Mouse (Mus musculus) forebrain, embryonic 10.5 days (tissue): Measurements from ENCODE around the gene Nphp3. TPM values are rescaled to one million over a fixed set of nuclear protein-coding genes. Genes with fewer than 3 reads are reported as not detected.

Experiments
- DNase-seq: peaks from one replicate; pipeline ENCODE4 v3.0.0-alpha.2; 2017; ENCODE audit warnings: low spot score; ENCODE audit errors: extremely low spot score
- H3K27ac ChIP-seq: fragments of 300-500 bp; sonication (generic); 2 replicates; pipeline ENCODE4 v1.5.1; 2016; ENCODE audit warnings: mild to moderate bottlenecking
- H3K27me3 ChIP-seq: fragments of 300-500 bp; sonication (generic); 2 replicates; pipeline ENCODE4 v1.6.1; 2016; ENCODE audit warnings: mild to moderate bottlenecking; ENCODE audit not compliant: poor library complexity, severe bottlenecking
- H3K36me3 ChIP-seq: fragments of 300-500 bp; sonication (generic); replicated peaks from 2 replicates; pipeline ENCODE4 v1.6.1; 2016; ENCODE audit warnings: mild to moderate bottlenecking, moderate library complexity
- H3K4me1 ChIP-seq: fragments of 300-500 bp; sonication (generic); 2 replicates; pipeline ENCODE4 v1.6.1; 2016
- H3K4me3 ChIP-seq: fragments of 300-500 bp; sonication (generic); 2 replicates; pipeline ENCODE4 v1.5.1; 2016; ENCODE audit warnings: mild to moderate bottlenecking, moderate library complexity
- H3K9me3 ChIP-seq: fragments of 300-500 bp; sonication (generic); 2 replicates; pipeline ENCODE4 v1.6.1; 2016; ENCODE audit warnings: mild to moderate bottlenecking, moderate library complexity
- WGBS: fragments of 180-500 bp; shearing (Covaris S2); methylation state at CpG from one replicate; pipeline ENCODE4 v1.1.7; 2016; 5-methylcytosine and 5-hydroxymethylcytosine counted together
- polyA plus RNA-seq: library from polyadenylated mRNA; unstranded; fragments of >200 nt; fragmentation: Nextera tagmentation; extraction: Ambion mirVana; gene quantifications from 2 replicates; pipeline ENCODE4 v1.2.1, GENCODE M21; 2016

Nphp3 gene
- polyA plus RNA-seq, result 3.8 and 4.4 TPM in 2 replicates

GRCm38 (mm10) chr9:104001921-104002859 is at the start of gene Nphp3:
Gene Nphp3 (plus strand): TSS chr9:104002544.
- 1% methylated on average over 55 of the region's 55 CpGs for WGBS
- Histone ChIP-seq H3K27me3 (peaks cover 14% of the 10 kb centered on the region; the same call in 1 of the 2 replicates), H3K27ac (peak within 1 kb of the TSS; percentile 88), H3K4me1 (peaks cover 28% of the 10 kb centered on the region), H3K36me3 (peaks cover 12% of the 10 kb centered on the region), H3K4me3 (peak within 1 kb of the TSS; percentile 82), H3K9me3 (no peaks in the 10 kb centered on the region)
- peak; percentile 98 for DNase-seq

DNA sequence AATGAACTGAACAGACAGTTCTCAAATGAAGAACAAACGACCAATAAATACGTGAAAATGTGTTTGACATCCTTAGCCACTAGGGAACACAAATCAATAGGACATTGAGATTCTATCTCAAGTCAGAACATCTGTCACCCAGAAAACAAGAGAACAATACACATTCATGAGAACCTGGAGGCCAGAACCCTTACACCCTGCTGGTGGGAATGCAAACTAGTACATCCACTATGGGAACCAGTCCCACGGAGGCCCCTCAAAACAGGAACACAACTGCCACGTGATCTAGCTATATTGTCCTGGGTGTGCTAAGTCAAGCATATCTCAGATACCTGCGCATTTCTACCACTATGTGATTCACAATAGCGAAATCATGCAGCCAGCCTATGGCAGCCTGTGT is 43.6 kb upstream of the Nphp3 start:
- DNase-seq, result no peak
- no peak overlapping the region for H3K27ac ChIP-seq
- H3K4me3 ChIP-seq, result no peak overlapping the region
- H3K9me3 ChIP-seq, result no peaks in the 10 kb centered on the region
- 88% methylated on average over 6 of the region's 6 CpGs for WGBS
- H3K4me1 ChIP-seq, result no peaks in the 10 kb centered on the region
- no peaks in the 10 kb centered on the region for H3K27me3 ChIP-seq
- no peaks in the 10 kb centered on the region for H3K36me3 ChIP-seq

GRCm38 (mm10) chr9:103959989-103960388 is 42.4 kb upstream of the Nphp3 start:
- 83% methylated on average over 10 of the region's 10 CpGs for WGBS
- Histone ChIP-seq H3K4me3 (no peak overlapping the region), H3K27ac (no peak overlapping the region), H3K36me3 (no peaks in the 10 kb centered on the region), H3K27me3 (no peaks in the 10 kb centered on the region), H3K9me3 (no peaks in the 10 kb centered on the region), H3K4me1 (no peaks in the 10 kb centered on the region)
- DNase-seq, result no peak

DNA sequence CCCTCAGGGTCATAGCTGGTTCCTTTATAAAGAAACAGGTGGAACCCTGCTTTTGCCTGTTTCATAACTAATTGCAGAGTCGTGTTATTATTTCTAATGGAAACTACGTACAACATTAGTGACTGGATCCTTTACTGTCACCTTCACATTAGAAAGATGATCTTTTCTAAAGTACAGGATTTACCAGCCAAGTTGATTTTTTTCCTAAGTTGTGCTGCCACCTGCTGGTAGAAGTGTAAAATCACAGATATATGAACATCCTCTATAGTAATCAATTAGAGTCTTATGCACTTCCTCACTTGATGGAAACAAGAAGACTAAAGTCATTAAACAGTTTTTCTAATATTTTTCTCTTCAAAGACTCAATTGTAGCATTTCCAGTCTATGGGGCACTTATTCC is 5.8 kb upstream of the Nphp3 start:
- no peaks in the 10 kb centered on the region for H3K36me3 ChIP-seq

DNA sequence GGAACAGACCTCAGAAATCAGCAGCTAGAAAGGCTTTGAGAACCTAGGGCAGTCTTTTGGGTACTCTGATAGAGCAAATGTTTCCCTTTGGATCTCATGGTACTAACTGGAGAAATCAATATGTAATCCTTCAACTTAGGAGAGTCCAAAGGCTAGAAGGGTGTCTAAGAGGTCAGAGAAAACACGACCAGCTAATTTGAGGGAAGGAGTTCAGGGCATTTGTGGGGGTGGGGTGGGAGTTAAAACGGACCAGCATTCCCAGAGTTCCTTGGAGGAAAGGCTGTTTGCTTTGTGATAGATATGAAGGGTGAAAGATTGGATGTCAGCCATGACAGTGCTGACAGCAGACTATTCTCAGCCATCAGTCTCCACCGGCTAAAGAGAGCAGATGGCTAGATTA is 1.7 kb upstream of the Nphp3 start:
- H3K27ac ChIP-seq, result no peak overlapping the region
- whole genome bisulfite sequencing, result 66% methylated on average over 3 of the region's 3 CpGs

More for the DNA sequence above, 5.8 kb upstream of the Nphp3 start:
- Histone ChIP-seq H3K4me3 (no peak overlapping the region), H3K27ac (no peak overlapping the region), H3K27me3 (peaks cover 14% of the 10 kb centered on the region; the same call in 1 of the 2 replicates), H3K4me1 (peaks cover 13% of the 10 kb centered on the region), H3K9me3 (no peaks in the 10 kb centered on the region)
- no peak for DNase-seq
- 11% methylated on average over 2 of the region's 2 CpGs for WGBS

DNA sequence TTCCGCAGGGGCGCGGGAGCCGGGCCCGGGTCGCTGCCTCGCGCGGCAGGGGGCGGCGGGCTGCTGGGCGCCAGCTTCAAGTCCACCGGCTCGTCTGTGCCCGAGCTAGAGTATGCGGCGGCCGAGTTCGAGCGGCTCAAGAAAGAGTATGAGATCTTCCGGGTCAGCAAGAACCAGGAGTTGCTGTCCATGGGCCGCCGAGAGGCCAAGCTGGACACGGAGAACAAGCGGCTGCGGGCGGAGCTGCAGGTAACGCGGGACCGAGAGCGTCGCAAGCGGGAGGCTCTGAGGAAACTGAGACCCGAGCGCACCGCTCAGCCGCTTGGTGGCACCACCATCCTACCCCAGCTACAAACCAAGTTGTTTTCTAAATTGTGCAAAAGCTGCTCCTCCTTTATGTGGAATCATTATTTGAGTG is 578 bp downstream of the Nphp3 start:
- Histone ChIP-seq H3K27me3 (peaks cover 14% of the 10 kb centered on the region; the same call in 1 of the 2 replicates), H3K27ac (peak overlapping the region; percentile 88), H3K4me3 (peak overlapping the region; percentile 82), H3K36me3 (peaks cover 12% of the 10 kb centered on the region), H3K9me3 (no peaks in the 10 kb centered on the region), H3K4me1 (peaks cover 28% of the 10 kb centered on the region)
- peak; percentile 76 for DNase-seq
- under 1% methylated on average over 37 of the region's 37 CpGs for WGBS

More for the DNA sequence above, 1.7 kb upstream of the Nphp3 start:
- no peaks in the 10 kb centered on the region for H3K9me3 ChIP-seq
- H3K4me1 ChIP-seq, result peaks cover 28% of the 10 kb centered on the region
- no peak overlapping the region for H3K4me3 ChIP-seq
- peaks cover 3% of the 10 kb centered on the region for H3K36me3 ChIP-seq
- H3K27me3 ChIP-seq, result peaks cover 14% of the 10 kb centered on the region; the same call in 1 of the 2 replicates
- DNase-seq, result no peak

GRCm38 (mm10) chr9:104014526-104014925 is 12.2 kb downstream of the Nphp3 start:
- Histone ChIP-seq H3K36me3 (peaks cover 57% of the 10 kb centered on the region), H3K27ac (no peak overlapping the region), H3K9me3 (no peaks in the 10 kb centered on the region), H3K4me3 (no peak overlapping the region), H3K4me1 (no peaks in the 10 kb centered on the region), H3K27me3 (no peaks in the 10 kb centered on the region)
- WGBS, result 79% methylated on average over 1 of the region's 1 CpGs
- no peak for DNase-seq

DNA sequence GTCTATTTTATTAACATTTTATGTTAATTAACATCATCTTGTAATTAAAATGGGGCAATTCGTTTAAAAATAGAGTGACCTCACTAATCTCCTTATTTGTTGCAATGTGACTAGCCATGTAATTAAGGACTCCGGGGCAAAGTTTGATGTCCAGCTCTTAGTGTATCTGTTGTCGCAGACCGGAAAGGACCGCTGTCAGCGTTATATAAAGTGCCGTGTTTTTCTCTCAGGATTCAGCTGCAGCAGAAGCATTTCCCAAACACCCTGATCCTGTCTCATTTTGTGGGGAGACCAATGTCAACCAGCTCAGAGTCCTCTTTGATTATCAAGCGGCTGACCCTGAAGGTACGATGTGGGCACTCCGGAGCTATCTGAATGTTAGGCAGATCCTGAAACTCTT is 18.7 kb downstream of the Nphp3 start:
- DNase-seq, result no peak
- no peak overlapping the region for H3K27ac ChIP-seq
- H3K4me1 ChIP-seq, result no peaks in the 10 kb centered on the region
- 91% methylated on average over 10 of the region's 10 CpGs for WGBS
- no peaks in the 10 kb centered on the region for H3K9me3 ChIP-seq
- H3K36me3 ChIP-seq, result peaks cover 67% of the 10 kb centered on the region
- no peaks in the 10 kb centered on the region for H3K27me3 ChIP-seq
- no peak overlapping the region for H3K4me3 ChIP-seq

- H3K4me1 ChIP-seq, result no peaks in the 10 kb centered on the region
- H3K27ac ChIP-seq, result no peak overlapping the region
- 94% methylated on average over 8 of the region's 8 CpGs for WGBS
- H3K36me3 ChIP-seq, result peaks cover 53% of the 10 kb centered on the region
- H3K27me3 ChIP-seq, result no peaks in the 10 kb centered on the region
- peaks cover 8% of the 10 kb centered on the region; the same call in 1 of the 2 replicates for H3K9me3 ChIP-seq
- H3K4me3 ChIP-seq, result no peak overlapping the region
- DNase-seq, result no peak
Observed at GRCm38 (mm10) chr9:104027186-104027585, 24.8 kb downstream of the Nphp3 start.

GRCm38 (mm10) chr9:104029861-104030260 is 27.5 kb downstream of the Nphp3 start:
- no peak overlapping the region for H3K4me3 ChIP-seq
- H3K27me3 ChIP-seq, result no peaks in the 10 kb centered on the region
- no peak overlapping the region for H3K27ac ChIP-seq
- WGBS, result 92% methylated on average over 11 of the region's 11 CpGs
- peaks cover 44% of the 10 kb centered on the region for H3K36me3 ChIP-seq
- peaks cover 8% of the 10 kb centered on the region; the same call in 1 of the 2 replicates for H3K9me3 ChIP-seq
- H3K4me1 ChIP-seq, result no peaks in the 10 kb centered on the region
- DNase-seq, result no peak

DNA sequence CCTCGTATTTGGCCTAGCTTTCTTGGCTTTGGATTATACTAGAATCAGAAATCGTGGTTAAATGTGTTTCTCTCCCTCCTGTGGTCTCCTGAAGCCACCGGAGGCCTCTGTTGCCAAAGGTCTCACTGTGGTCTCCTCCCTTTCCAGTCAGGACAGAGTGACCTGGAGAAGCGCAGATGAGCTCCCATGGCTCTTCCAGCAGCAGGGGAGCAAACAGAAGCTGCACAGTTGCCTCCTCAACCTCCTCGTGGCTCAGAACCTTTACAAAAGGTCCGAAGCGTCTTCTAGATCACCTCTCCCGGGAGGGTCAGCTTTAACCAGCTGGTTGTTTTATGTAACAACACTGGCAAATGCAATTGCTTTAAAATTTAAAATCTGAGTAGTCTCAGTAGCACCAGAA is 31.9 kb downstream of the Nphp3 start:
- Histone ChIP-seq H3K9me3 (no peaks in the 10 kb centered on the region), H3K27ac (no peak overlapping the region), H3K36me3 (peaks cover 44% of the 10 kb centered on the region), H3K27me3 (no peaks in the 10 kb centered on the region), H3K4me1 (0 out of 2 replicates have a peak, but pooled peaks cover 5% of the 10 kb centered on the region), H3K4me3 (no peak overlapping the region)
- no peak for DNase-seq
- 89% methylated on average over 8 of the region's 8 CpGs for WGBS

- Histone ChIP-seq H3K36me3 (peaks cover 46% of the 10 kb centered on the region), H3K27ac (no peak overlapping the region), H3K9me3 (no peaks in the 10 kb centered on the region), H3K27me3 (no peaks in the 10 kb centered on the region), H3K4me3 (no peak overlapping the region), H3K4me1 (0 out of 2 replicates have a peak, but pooled peaks cover 5% of the 10 kb centered on the region)
- 80% methylated on average over 6 of the region's 6 CpGs for WGBS
- DNase-seq, result no peak
Observed at GRCm38 (mm10) chr9:104034718-104035117, 32.4 kb downstream of the Nphp3 start.
